Mouse (Mus musculus) forelimb bud, embryonic 11.5 days (tissue): ENCODE measurements around the gene Exoc3l4.

ENCODE experiments used
- DNase-seq: peaks from one replicate; pipeline ENCODE4 v3.0.0-alpha.2; 2012; ENCODE audit warnings: low read depth, low spot score

The Exoc3l4 gene

DNA sequence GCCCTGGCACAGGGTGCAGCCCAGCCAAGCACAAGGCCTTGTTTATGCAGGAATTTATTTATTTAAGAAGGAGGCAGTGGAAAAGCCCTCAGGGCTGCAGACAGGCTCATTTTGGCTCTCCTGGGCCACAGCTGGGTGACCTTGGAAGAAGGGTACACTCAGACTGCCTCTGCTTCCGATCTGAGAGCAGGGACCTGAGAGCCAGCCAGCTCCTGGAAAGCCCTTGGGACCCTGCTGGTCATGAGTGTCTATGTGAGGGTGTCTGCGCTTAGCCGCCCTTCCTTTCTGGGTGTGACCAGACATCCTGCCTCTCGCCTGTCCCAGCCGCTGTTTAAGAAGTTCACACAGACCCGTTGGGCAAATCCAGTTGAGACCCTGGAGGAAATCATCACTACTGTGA, 33.5 kb downstream of the Exoc3l4 start:
- DNase-seq, result no peak

GRCm38 (mm10) chr12:111451561-111451960, 34.7 kb downstream of the Exoc3l4 start:
- DNase-seq, result no peak

DNA sequence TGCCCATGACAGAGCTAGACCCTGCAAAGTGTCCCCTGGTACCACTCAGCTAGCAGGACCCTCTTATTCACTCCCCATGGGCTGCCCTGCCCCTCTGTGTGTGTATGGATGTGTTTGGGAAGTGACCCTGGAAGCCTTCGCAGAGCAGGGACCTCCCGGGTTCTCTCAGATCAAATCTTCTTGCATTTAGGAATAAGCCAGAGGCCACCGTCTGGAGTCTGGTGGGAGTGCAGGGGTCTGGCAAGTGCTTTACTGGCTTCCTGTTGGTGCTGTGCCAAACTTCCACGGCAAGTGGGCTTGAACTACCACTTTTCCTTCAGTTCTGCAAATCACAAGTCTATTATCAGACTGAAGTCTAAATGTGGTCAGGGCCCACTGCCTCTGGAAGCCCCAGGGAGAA, 37.2 kb downstream of the Exoc3l4 start:
- no peak for DNase-seq

DNA sequence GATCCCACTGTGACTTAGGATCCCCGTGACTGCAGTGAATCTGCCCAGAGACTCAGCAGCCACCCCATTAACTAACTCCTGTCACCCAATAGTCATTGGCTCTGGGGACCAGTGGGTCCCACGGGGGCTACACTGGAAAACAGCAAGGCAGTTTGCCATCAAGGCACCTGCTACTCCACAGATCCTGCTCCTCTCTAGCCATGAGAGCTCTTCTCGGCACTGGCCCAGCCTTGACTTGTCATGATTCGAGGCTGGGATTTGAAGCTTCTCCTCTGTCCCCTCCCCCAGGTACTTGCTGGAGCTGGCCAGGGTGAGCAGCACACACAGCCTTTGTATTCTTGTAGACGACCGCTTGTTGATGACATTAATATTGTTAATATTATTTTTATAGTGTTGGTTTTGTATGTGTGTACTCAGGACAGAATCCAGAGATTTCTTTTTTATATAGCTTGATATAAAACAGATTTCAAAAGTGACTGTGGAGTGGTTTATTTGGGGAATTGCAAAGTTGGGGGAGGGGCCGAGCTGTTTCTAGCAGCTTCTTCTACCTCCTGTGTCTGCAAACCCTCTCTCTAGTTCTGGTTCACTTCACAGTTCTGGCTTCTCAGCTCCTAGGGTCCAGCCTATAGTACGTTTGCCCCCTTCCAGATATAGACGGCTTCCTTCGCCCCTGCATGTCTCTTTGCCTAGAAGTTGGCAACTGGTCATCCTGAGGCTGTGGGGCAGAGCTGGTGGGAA, 37.9 kb downstream of the Exoc3l4 start:
- no peak for DNase-seq

GRCm38 (mm10) chr12:111455311-111455846, 38.6 kb downstream of the Exoc3l4 start:
- no peak for DNase-seq

- no peak for DNase-seq
Observed at GRCm38 (mm10) chr12:111455860-111456259, 39.0 kb downstream of the Exoc3l4 start.

DNA sequence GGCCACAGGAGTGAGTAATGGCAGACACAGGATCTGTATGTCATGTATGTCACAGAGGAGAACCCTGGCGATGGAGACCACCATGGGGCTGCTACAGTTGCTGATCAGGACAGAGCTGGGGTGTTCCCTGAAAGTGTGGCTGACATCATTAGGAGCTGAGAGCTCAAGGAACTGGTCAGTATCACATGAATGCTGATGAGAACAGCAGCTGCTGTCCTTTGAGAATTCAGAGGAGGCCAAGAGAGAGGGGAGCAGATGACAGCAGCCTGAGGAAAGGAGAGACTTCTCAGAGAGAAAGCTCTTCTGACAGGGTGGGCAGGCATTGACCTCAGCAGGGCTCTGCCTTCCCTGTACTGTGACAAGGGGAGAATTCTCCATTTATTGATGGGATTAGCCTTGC, 40.9 kb downstream of the Exoc3l4 start:
- DNase-seq, result no peak

GRCm38 (mm10) chr12:111463570-111463969, 46.8 kb downstream of the Exoc3l4 start:
- DNase-seq, result no peak

- no peak for DNase-seq
Observed at GRCm38 (mm10) chr12:111466369-111466768, 49.6 kb downstream of the Exoc3l4 start.

GRCm38 (mm10) chr12:111468206-111468605, 51.4 kb downstream of the Exoc3l4 start:
- no peak for DNase-seq

DNA sequence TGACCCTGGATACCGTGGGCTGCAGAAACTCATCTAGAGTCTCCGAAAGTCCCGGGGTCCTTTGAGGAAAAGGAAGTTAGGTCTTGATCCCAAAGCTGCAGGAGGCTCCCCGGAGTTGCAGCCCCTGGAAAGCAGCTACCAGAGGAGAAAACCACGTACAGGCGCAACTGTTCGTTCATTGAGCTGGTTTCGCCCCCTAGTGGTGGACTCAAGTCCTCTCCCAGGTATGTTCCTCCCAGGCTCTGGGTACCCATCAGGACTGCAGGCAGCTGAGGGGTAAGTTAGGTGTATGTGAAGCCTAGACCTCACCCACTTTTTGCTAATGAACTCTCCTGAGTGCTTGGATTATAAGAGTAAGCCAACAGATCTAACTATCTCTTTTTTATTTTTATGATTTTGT, 52.7 kb downstream of the Exoc3l4 start:
- DNase-seq, result peak; percentile 80

- no peak for DNase-seq
Observed at GRCm38 (mm10) chr12:111471119-111471518, 54.3 kb downstream of the Exoc3l4 start.

GRCm38 (mm10) chr12:111471721-111472120, 54.9 kb downstream of the Exoc3l4 start:
- no peak for DNase-seq

DNA sequence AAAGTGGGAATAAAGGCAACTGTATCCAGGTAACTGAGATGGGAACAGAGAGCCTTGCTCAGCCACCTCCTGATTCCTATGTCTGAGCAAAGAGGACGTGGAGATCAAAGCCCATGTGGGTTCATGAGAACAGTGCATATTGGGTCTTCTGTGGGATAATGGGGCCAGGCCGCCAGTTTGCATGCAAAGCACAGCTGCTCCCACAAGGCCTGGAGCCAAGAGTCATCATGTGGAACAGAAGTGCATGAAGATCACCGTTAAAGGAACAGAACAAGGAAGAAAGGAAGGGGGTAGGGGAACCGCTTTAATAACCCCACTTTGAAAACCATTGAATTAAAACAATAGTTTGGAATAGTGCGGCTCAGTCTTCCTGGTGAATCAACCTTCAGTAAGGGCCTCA, 56.1 kb downstream of the Exoc3l4 start:
- DNase-seq, result no peak

DNA sequence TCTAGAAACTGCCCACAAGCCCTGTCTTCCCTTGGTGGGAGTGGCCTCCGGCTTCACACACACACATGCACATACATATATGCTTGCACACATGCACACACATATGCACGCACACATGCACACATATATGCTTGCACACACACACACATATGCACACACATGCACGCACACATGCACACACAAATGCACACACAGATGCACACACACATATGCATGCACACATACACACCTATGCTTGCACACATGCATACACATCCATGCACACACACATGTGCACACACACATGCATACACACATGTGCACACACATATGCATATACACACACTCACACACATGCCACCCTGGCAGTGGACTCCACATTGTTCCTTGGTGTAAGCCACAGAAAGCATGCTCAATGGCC, 57.6 kb downstream of the Exoc3l4 start:
- no peak for DNase-seq

GRCm38 (mm10) chr12:111474893-111475643, 58.3 kb downstream of the Exoc3l4 start:
- no peak for DNase-seq

DNA sequence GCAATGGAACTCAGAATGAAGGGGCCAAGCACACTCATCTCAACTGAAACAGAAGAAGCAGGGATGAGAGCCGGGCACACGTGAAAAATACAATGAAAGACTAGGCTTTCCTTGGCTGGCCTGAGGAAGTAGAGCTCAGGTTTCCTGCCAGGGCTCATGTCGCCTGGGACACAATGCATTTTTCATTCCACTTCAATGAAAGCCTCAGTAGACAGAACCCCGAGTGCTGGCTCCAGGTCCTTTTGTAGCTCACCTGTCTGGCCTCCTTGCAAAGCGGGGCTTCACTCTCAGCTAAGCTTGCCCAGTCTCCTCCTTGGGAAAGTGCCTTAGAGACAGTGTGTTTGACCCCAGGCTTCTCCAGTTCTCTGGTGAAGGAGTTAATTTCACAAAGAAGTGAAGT, 62.1 kb downstream of the Exoc3l4 start:
- no peak for DNase-seq

DNA sequence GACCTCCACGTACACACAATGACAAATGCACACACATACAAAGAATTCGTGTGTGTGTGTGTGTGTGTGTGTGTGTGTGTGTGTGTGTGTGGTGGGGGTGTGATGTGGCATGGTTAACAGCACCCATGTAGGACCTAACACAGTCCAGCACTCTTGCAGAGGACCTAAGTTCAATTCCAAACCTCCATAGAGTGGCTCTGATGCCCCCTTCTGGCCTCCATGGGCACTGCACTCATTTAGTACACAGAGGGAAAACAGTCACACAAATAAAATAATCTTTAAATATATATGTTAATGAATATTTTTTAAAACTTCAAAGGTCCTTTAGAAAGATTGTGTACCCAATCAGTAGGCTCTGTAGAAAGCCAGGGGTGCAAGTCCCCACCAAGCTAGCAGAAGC, 63.1 kb downstream of the Exoc3l4 start:
- no peak for DNase-seq
